8 mouse cellular contexts compared by ENCODE assay signal in genomic region chr10:94545259-94546019, GRCm38 (mm10).
DNase-seq lines count a peak whose midpoint lies in the region; ATAC-seq and TF ChIP-seq lines count a peak whose summit lies in the region.

No protein-coding gene starts in this region.

- TF ChIP-seq CTCF in liver, adult 2 months (IDR thresholded peaks at IDR 0.05; ENCODE audit: low read depth, low read length) = no peak

- peaks cover 29% of the 10 kb centered on the region for H3K4me1 ChIP-seq in liver, adult 2 months (ENCODE audit: control insufficient read depth, insufficient read depth, low read length)
- peaks cover 28% of the 10 kb centered on the region for H3K4me1 ChIP-seq in intestine, embryonic 15.5 days (replicated peaks)
- peaks cover 20% of the 10 kb centered on the region for H3K4me1 ChIP-seq in limb, embryonic 12.5 days (replicated peaks)
- peaks cover 18% of the 10 kb centered on the region for H3K4me1 ChIP-seq in midbrain, embryonic 14.5 days (ENCODE audit: control insufficient read depth, insufficient read depth, low read length)

- H3K9me3 ChIP-seq in intestine, embryonic 15.5 days = no peaks in the 10 kb centered on the region
- peaks cover 6% of the 10 kb centered on the region; the same call in 1 of the 2 replicates for H3K9me3 ChIP-seq in limb, embryonic 12.5 days
- peaks cover 4% of the 10 kb centered on the region; the same call in 1 of the 2 replicates for H3K9me3 ChIP-seq in midbrain, embryonic 14.5 days (ENCODE audit: control insufficient read depth, low read length)

- TF ChIP-seq POLR2A in liver, adult 2 months (IDR thresholded peaks at IDR 0.05; ENCODE audit: extremely low read depth, insufficient read depth, low read length) = no peak

- H3K9ac ChIP-seq in liver, adult 2 months (ENCODE audit: low read depth, low read length) = peak overlapping the region; percentile 75
- peak overlapping the region; percentile 29; the same call in 1 of the 2 replicates for H3K9ac ChIP-seq in intestine, embryonic 15.5 days
- H3K9ac ChIP-seq in limb, embryonic 12.5 days (replicated peaks) = 0 out of 2 replicates have a peak overlapping the region, but pooled peaks have one; percentile 19
- H3K9ac ChIP-seq in midbrain, embryonic 14.5 days (replicated peaks; ENCODE audit: low read length) = 0 out of 2 replicates have a peak overlapping the region, but pooled peaks have one; percentile 23

- WGBS in liver, adult 2 months = 5% methylated on average over 21 of the region's 21 CpGs
- WGBS in intestine, embryonic 15.5 days = 20% methylated on average over 21 of the region's 21 CpGs
- 20% methylated on average over 21 of the region's 21 CpGs for WGBS in limb, embryonic 12.5 days
- WGBS in midbrain, embryonic 14.5 days = 23% methylated on average over 21 of the region's 21 CpGs

- peak; percentile 80 for ATAC-seq in common myeloid progenitor, adult 5-6 weeks (replicated peaks; ENCODE audit: low read depth, poor library complexity, severe bottlenecking)
- peak; percentile 89 for ATAC-seq in granulocyte monocyte progenitor cell, adult 5-6 weeks (replicated peaks; ENCODE audit: poor library complexity, severe bottlenecking)
- peak; percentile 77 for ATAC-seq in intestine, embryonic 15.5 days
- peak; percentile 56; the same call in 1 of the 2 replicates for ATAC-seq in limb, embryonic 12.5 days (ENCODE audit: insufficient number of reproducible peaks, insufficient read depth, low FRiP score, low TSS enrichment, low read depth)
- ATAC-seq in midbrain, embryonic 14.5 days (ENCODE audit: low FRiP score, low TSS enrichment) = no peak; the same call in 1 of the 2 replicates

- peak overlapping the region; percentile 64 for H3K27ac ChIP-seq in liver, adult 2 months (replicated peaks; ENCODE audit: insufficient read depth, low read depth, low read length)
- H3K27ac ChIP-seq in intestine, embryonic 15.5 days = peak overlapping the region; percentile 80
- peak overlapping the region; percentile 80 for H3K27ac ChIP-seq in limb, embryonic 12.5 days
- no peak overlapping the region for H3K27ac ChIP-seq in midbrain, embryonic 14.5 days (replicated peaks; ENCODE audit: low read depth, low read length)

- H3K79me2 ChIP-seq in liver, adult 2 months (ENCODE audit: control insufficient read depth, insufficient read depth, low read length) = peaks cover 14% of the 10 kb centered on the region; the same call in 1 of the 2 replicates

- H3K4me2 ChIP-seq in intestine, embryonic 15.5 days (replicated peaks) = peak overlapping the region; percentile 67
- peak overlapping the region; percentile 51 for H3K4me2 ChIP-seq in limb, embryonic 12.5 days
- H3K4me2 ChIP-seq in midbrain, embryonic 14.5 days (ENCODE audit: low read length) = peak overlapping the region; percentile 27

- DNase-seq in liver, adult 2 months (ENCODE audit: extremely low read depth, low read depth, low spot score) = peak; percentile 70
- DNase-seq in liver = no peak
- peak; percentile 54 for DNase-seq in midbrain, embryonic 14.5 days
- DNase-seq in spleen, postnatal 36 days (ENCODE audit: low spot score in 2 of 2) = peak; percentile 60 to 68

- H3K4me3 ChIP-seq in liver, adult 2 months (ENCODE audit: insufficient read depth, low read depth, low read length) = peak overlapping the region; percentile 49
- peak overlapping the region; percentile 25 for H3K4me3 ChIP-seq in intestine, embryonic 15.5 days (replicated peaks)
- H3K4me3 ChIP-seq in limb, embryonic 12.5 days (replicated peaks) = peak overlapping the region; percentile 13; the same call in 1 of the 2 replicates
- no peak overlapping the region for H3K4me3 ChIP-seq in midbrain, embryonic 14.5 days (replicated peaks; ENCODE audit: low read depth, low read length)

- H3K36me3 ChIP-seq in liver, adult 2 months (ENCODE audit: control insufficient read depth, insufficient read depth, low read length) = no peaks in the 10 kb centered on the region
- H3K36me3 ChIP-seq in intestine, embryonic 15.5 days = 0 out of 2 replicates have a peak, but pooled peaks cover 2% of the 10 kb centered on the region
- no peaks in the 10 kb centered on the region for H3K36me3 ChIP-seq in limb, embryonic 12.5 days
- no peaks in the 10 kb centered on the region for H3K36me3 ChIP-seq in midbrain, embryonic 14.5 days (ENCODE audit: control insufficient read depth, insufficient read depth, low read length)

- no peaks in the 10 kb centered on the region for H3K27me3 ChIP-seq in liver, adult 2 months (ENCODE audit: control insufficient read depth, insufficient read depth, low read length)
- no peaks in the 10 kb centered on the region for H3K27me3 ChIP-seq in intestine, embryonic 15.5 days (replicated peaks)
- no peaks in the 10 kb centered on the region for H3K27me3 ChIP-seq in limb, embryonic 12.5 days
- H3K27me3 ChIP-seq in midbrain, embryonic 14.5 days (ENCODE audit: control insufficient read depth, insufficient read depth, low read length) = no peaks in the 10 kb centered on the region

Comparison
In these comparisons a context has a peak if more than half of its experiments do, and no peak if none do; other contexts are left out.
1. H3K9ac ChIP-seq: peak in every context shown above with its lines; median percentile 75 in liver, adult 2 months; 29 in intestine, embryonic 15.5 days; 23 in midbrain, embryonic 14.5 days; 19 in limb, embryonic 12.5 days.